Mouse (Mus musculus) liver, embryonic 14.5 days (tissue): Measurements from ENCODE around the gene Fbxw11. TPM values are rescaled to one million over a fixed set of nuclear protein-coding genes. Genes with fewer than 3 reads are reported as not detected.

Experiments
- ATAC-seq: fragments of 200-750 bp; cut with Nextera tagmentation; 2 replicates; pipeline ENCODE4 v1.8.0; 2017; ENCODE audit warnings: moderate number of reproducible peaks, mild to moderate bottlenecking, moderate library complexity; ENCODE audit not compliant: insufficient read depth
- DNase-seq, 3 experiments: peaks; one replicate each; pipeline ENCODE4 v3.0.0-alpha.2; 2012 to 2013; ENCODE audit warnings: low read depth in 3 of 3, low spot score in 3 of 3
- H3K27ac ChIP-seq: fragments of 300-500 bp; sonication (generic); 2 replicates; pipeline ENCODE4 v1.5.1; 2014; ENCODE audit warnings: moderate library complexity, mild to moderate bottlenecking, control low read depth, inconsistent platforms
- H3K27me3 ChIP-seq: fragments of 300-500 bp; sonication (generic); 2 replicates; pipeline ENCODE4 v1.6.1; 2014; ENCODE audit warnings: mild to moderate bottlenecking, low read length, moderate library complexity; ENCODE audit not compliant: control insufficient read depth, insufficient read depth
- H3K36me3 ChIP-seq: fragments of 300-500 bp; sonication (generic); replicated peaks from 2 replicates; pipeline ENCODE4 v1.6.1; 2014; ENCODE audit warnings: low read depth; ENCODE audit not compliant: control insufficient read depth, insufficient read depth
- H3K4me1 ChIP-seq, 2 experiments: fragments of 200-500 bp in 1 of 2; fragments of 300-500 bp in 1 of 2; sonication (generic) in 1 of 2; replicated peaks; 2 replicates each; pipeline ENCODE4 v1.6.1; 2012 to 2014; ENCODE audit warnings: antibody characterized with exemption in 1 of 2, inconsistent platforms in 1 of 2, low read length in 1 of 2; ENCODE audit not compliant: control insufficient read depth in 2 of 2, insufficient read depth in 2 of 2
- H3K4me2 ChIP-seq: fragments of 300-500 bp; sonication (generic); 2 replicates; pipeline ENCODE4 v1.6.1; 2014; ENCODE audit warnings: low read depth, mild to moderate bottlenecking, control low read depth, moderate library complexity
- H3K4me3 ChIP-seq, 2 experiments: fragments of 200-500 bp in 1 of 2; fragments of 300-500 bp in 1 of 2; sonication (generic) in 1 of 2; 2 replicates each; pipeline ENCODE4 v1.5.1; 2012 to 2014; ENCODE audit warnings: low read depth in 2 of 2, low read length in 2 of 2, mild to moderate bottlenecking in 2 of 2, control low read depth in 1 of 2, inconsistent platforms in 1 of 2, moderate library complexity in 1 of 2; ENCODE audit not compliant: insufficient read depth in 1 of 2
- H3K9ac ChIP-seq: fragments of 300-500 bp; sonication (generic); replicated peaks from 2 replicates; pipeline ENCODE4 v1.6.1; 2014; ENCODE audit warnings: mild to moderate bottlenecking, control low read depth, moderate library complexity
- H3K9me3 ChIP-seq: fragments of 300-500 bp; sonication (generic); 2 replicates; pipeline ENCODE4 v1.6.1; 2016; ENCODE audit warnings: low read length, mixed read lengths; ENCODE audit not compliant: control insufficient read depth
- CTCF ChIP-seq: IDR thresholded peaks from 2 replicates; pipeline ENCODE4 v1.5.1; 2016; ENCODE audit warnings: antibody characterized with exemption, low read depth, control low read depth
- EP300 ChIP-seq: IDR thresholded peaks from 2 replicates; pipeline ENCODE4 v1.6.1; 2016; ENCODE audit warnings: antibody characterized with exemption, low read depth
- WGBS: fragments of 180-500 bp; shearing (Covaris S2); extraction: QIAGEN DNeasy Blood & Tissue Kit; methylation state at CpG from one replicate; pipeline ENCODE4 v1.1.7; 2014; ENCODE audit not compliant: insufficient replicate concordance; 5-methylcytosine and 5-hydroxymethylcytosine counted together
- polyA plus RNA-seq, 2 experiments: library from polyadenylated mRNA; depleted of rRNA in 1 of 2; stranded (reverse) in 1 of 2; unstranded in 1 of 2; fragments of >200 nt; fragmentation: Nextera tagmentation in 1 of 2; extraction: Ambion mirVana in 1 of 2; gene quantifications; 2 replicates each; pipeline versions ENCODE4 v1.2.1 to v1.2.3; 2012 to 2014

Gene Fbxw11
- polyA plus RNA-seq, 2 experiments, result 10.9 to 13.9 TPM

- no peak overlapping the region for H3K27ac ChIP-seq
- H3K36me3 ChIP-seq, result no peaks in the 10 kb centered on the region
- no peak for ATAC-seq
- TF ChIP-seq CTCF (no peak), EP300 (no peak)
- H3K4me3 ChIP-seq, result no peak overlapping the region
- H3K9ac ChIP-seq, result no peak overlapping the region
- H3K9me3 ChIP-seq, result no peaks in the 10 kb centered on the region
- no peak overlapping the region for H3K4me2 ChIP-seq
- no peaks in the 10 kb centered on the region for H3K4me1 ChIP-seq
- no peaks in the 10 kb centered on the region for H3K27me3 ChIP-seq
- 36% methylated on average over 2 of the region's 2 CpGs for WGBS
- DNase-seq, result no peak
These were observed 139.3 kb downstream of the Fbxw11 start for GRCm38 (mm10) chr11:32781633-32782404.

DNA sequence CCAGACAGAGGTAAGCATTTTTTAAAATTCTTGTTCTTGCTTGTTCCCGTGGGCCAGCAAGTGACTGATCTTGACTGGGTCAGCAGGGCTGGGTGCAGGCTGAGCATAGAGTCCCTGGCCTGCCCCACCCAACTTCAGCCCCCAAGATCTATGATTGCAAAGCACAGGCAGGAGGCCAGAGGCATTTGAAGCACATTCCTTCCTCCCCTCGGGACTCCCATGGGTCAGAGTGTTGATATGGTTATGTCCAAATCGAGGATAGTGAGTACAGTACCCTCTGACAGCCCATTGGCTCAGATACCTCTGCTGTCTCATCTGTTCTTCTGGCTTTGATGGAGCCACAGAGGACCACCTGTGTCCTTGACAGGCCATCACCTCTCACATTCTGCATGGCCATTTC is 140.2 kb downstream of the Fbxw11 start:
- Histone ChIP-seq H3K4me2 (no peak overlapping the region), H3K4me3 (no peak overlapping the region), H3K9ac (no peak overlapping the region), H3K27ac (no peak overlapping the region), H3K27me3 (no peaks in the 10 kb centered on the region), H3K9me3 (no peaks in the 10 kb centered on the region), H3K36me3 (no peaks in the 10 kb centered on the region), H3K4me1 (no peaks in the 10 kb centered on the region)
- no peak for TF ChIP-seq CTCF
- no peak for TF ChIP-seq EP300
- WGBS, result 60% methylated on average over 3 of the region's 3 CpGs
- ATAC-seq (no peak), DNase-seq (no peak)

- H3K4me3 ChIP-seq, result no peak overlapping the region
- TF ChIP-seq EP300 (no peak), CTCF (no peak)
- H3K27ac ChIP-seq, result no peak overlapping the region
- H3K4me2 ChIP-seq, result no peak overlapping the region
- no peak for DNase-seq
- H3K9ac ChIP-seq, result no peak overlapping the region
- no peaks in the 10 kb centered on the region for H3K9me3 ChIP-seq
- no peaks in the 10 kb centered on the region for H3K27me3 ChIP-seq
- WGBS, result 63% methylated on average over 6 of the region's 6 CpGs
- no peaks in the 10 kb centered on the region for H3K36me3 ChIP-seq
- no peak for ATAC-seq
- no peaks in the 10 kb centered on the region for H3K4me1 ChIP-seq
These were observed 143.1 kb downstream of the Fbxw11 start for GRCm38 (mm10) chr11:32785591-32786147.

DNA sequence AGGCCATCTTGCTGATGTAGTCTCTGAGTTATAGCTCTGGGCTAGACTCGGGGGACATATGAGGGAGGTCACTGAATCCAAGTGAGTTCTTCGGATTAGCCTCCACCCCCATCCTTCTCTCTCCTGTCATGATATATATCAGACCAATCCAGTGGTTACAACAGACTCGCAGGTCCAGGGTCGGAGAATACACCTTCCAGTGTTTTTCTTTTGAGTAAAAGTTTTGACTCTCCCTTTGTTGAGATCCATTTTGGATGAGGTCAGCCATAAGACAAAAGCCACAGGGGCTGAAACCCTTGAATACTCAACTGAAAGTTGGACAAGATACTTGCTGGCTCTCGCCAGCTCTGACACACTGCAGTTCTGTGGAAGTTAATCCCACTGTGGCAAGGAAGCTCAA is 143.7 kb downstream of the Fbxw11 start:
- Histone ChIP-seq H3K4me3 (no peak overlapping the region), H3K4me1 (no peaks in the 10 kb centered on the region), H3K9me3 (no peaks in the 10 kb centered on the region), H3K9ac (no peak overlapping the region), H3K27ac (no peak overlapping the region), H3K27me3 (no peaks in the 10 kb centered on the region), H3K36me3 (no peaks in the 10 kb centered on the region), H3K4me2 (no peak overlapping the region)
- ATAC-seq (no peak), DNase-seq (no peak)
- 51% methylated on average over 5 of the region's 5 CpGs for WGBS
- TF ChIP-seq CTCF (no peak), EP300 (no peak)

DNA sequence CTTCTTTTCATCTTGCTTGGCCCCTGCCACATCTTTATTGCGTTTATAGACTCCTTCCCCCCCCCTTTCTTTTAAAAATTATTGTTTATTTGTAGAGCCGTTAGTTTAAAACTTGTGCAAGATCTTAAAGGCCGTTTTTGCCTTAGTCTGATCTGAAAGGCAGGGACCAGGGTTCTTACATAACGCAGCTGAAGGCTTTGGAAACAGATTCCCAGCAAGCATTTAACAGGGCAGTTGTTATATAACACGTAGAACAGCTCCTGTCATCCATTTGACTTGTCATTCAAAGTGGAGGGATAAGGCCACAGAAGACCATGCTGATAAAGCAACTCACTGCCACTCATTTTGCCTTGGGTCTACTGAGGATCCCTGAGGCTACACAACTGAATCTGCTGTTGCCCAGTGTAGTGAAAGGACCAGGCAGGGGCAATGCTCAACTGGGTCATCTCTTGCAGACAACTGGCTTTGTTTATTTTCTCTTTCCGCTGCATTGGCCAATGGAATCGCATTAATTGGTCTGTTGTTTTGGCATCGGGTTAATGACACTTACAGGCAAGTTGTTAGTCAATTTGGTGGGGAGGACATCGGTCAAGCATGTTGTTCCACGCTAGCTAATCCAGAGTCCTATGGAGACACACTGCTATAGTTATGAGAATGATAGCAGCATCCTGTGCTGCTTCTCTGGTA is 152.4 kb downstream of the Fbxw11 start:
- Histone ChIP-seq H3K27ac (no peak overlapping the region), H3K4me3 (no peak overlapping the region), H3K36me3 (no peaks in the 10 kb centered on the region), H3K27me3 (no peaks in the 10 kb centered on the region), H3K9ac (no peak overlapping the region), H3K4me2 (no peak overlapping the region), H3K4me1 (no peaks in the 10 kb centered on the region), H3K9me3 (no peaks in the 10 kb centered on the region)
- no peak for DNase-seq
- ATAC-seq, result no peak
- no peak for TF ChIP-seq EP300
- TF ChIP-seq CTCF, result no peak
- 51% methylated on average over 10 of the region's 10 CpGs for WGBS

Other genes with a start within 250 kb of the Fbxw11 start
- gene Ubtd2, start 187.4 kb upstream of the Fbxw11 start, polyA plus RNA-seq (2012; rRNA removed), result 1.8 and 3.2 TPM in 2 replicates
- gene Ubtd2, start 187.4 kb upstream of the Fbxw11 start, polyA plus RNA-seq (2014; fragmentation: Nextera tagmentation; extraction: Ambion mirVana), result 2.8 and 4.4 TPM in 2 replicates
- 0.18 and 0.26 TPM in 2 replicates for gene Efcab9, start 110.6 kb upstream of the Fbxw11 start, polyA plus RNA-seq (2012; rRNA removed)
- gene Efcab9, start 110.6 kb upstream of the Fbxw11 start, polyA plus RNA-seq (2014; fragmentation: Nextera tagmentation; extraction: Ambion mirVana), result 0.19 and 0.22 TPM in 2 replicates
- 4.0 and 4.9 TPM in 2 replicates for gene Stk10, start 109.4 kb upstream of the Fbxw11 start, polyA plus RNA-seq (2012; rRNA removed)
- gene Stk10, start 109.4 kb upstream of the Fbxw11 start, polyA plus RNA-seq (2014; fragmentation: Nextera tagmentation; extraction: Ambion mirVana), result 1.9 and 3.2 TPM in 2 replicates
- gene Smim23, start 181.9 kb downstream of the Fbxw11 start, polyA plus RNA-seq (2012; rRNA removed), result not detected in 2 replicates
- gene Smim23, start 181.9 kb downstream of the Fbxw11 start, polyA plus RNA-seq (2014; fragmentation: Nextera tagmentation; extraction: Ambion mirVana), result not detected in 2 replicates